Mouse (Mus musculus) embryo, embryonic 11.5 days (tissue): ENCODE measurements around the gene App.

Experiments used
- DNase-seq: peaks from one replicate; pipeline ENCODE4 v3.0.0-alpha.2; 2012; ENCODE audit warnings: low read depth, low spot score

Gene App

DNA sequence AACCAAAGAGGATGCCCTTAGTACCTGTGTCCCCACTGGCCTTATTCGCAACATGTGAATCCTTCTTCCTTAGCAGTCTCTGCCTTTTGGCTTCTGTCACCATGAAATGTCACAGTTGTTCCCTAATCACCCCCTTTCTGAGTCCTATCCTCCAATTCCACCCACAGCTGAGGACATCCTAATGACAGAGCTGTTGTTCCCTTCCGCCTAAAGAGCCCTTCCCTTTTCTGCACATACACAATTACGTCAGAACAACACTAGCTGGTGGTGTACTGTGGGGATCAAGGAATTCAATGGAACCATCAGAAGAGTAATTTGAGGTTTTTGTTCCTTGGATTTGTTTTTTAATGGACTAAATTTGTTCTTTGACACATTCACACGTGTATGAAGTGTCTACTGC lies 48.9 kb downstream of the App start:
- DNase-seq: no peak

DNA sequence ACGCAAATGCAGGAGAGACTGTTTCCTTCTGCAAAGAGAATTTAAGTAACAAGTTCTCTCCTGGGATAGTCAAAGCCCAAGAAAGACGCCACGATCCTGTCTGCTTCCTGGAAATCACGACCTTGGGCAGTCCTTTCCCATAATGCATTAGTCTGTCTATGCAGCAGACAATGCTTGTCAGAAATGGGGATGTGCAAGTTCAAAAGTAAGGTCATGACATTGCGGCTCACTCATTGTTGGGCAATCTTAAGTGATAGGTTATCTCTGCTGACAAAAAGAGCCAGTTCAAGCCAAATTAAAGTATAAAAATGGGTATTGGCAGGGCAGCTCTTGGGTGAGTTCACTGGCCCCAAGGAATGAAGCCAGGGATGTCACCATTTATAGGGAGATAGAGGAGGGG lies 51.6 kb downstream of the App start:
- DNase-seq: no peak

DNA sequence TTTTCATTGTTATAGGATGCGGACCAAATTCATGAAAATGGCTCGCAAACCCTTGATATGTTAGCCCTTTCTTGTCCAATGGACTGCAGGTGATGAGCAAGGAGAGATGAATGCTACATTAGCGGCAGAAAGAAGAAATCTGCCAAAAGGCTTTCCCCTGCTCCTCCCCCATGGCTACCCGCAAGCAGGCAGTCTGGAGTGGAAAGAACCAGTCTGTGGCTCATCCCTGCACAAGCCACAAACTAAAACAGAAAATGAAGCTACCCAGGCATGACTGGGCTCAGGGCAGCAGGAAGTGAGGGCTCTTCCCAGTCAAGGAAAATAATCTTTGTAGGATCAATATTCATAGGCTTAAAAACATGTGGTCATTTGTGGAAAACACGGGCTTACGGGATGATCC lies 54.6 kb downstream of the App start:
- DNase-seq: no peak

DNA sequence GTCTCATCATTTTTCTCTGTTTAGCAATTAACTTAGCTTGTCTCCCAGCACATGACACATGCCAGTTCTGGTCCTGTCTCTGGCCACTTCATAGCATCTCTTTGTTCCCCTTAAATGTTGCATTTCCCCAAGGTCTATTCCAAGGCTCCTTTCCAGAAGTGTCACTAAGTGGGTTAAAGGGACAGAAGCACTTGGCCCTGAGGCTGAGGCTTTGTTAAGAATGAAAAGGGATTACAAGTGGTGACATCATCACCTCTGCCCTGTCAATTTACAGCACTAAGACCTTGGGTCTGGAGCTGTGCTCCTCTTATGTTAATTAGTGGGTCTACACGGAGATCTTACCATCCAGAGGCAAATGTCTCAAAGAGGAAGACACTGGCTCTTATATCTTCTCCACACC lies 56.0 kb downstream of the App start:
- no peak for DNase-seq

DNA sequence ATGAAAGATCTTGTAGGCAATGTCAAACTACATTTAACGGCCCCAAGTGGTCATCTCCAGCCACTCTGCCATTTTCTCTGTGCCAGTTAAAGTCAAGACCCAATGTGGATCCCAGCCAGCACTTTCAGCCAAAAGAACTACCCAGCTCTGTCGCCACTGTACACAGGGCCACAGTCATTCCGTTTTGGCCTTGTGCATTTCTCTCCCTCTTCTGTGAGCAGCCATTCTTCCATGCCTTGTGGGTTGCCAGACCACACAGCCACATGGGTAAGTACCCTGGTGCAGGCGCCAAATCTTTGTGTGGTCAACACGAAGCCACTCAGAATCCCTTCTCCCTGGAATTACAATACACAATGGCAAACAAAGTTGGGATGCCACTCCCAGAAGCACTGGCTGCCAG lies 57.7 kb downstream of the App start:
- no peak for DNase-seq

DNA sequence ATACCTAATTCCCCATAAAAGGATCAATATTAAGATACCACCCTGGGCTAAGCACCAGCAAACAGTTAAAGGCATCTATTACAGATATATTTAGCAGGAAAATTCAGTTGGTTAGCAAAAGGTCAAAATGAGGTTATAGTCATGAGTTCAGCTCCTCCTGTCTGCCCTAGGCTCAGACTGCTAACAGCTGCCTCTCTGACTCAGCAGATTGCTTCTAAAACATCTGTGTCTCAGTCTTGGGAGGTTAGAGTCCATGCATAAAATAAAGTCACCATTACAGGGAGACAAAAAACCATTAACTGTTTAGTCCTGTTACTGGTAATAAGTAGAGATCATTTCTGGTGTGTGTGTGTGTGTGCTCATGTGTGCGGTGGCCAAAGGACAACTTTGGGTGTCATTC lies 58.8 kb downstream of the App start:
- DNase-seq: no peak

DNA sequence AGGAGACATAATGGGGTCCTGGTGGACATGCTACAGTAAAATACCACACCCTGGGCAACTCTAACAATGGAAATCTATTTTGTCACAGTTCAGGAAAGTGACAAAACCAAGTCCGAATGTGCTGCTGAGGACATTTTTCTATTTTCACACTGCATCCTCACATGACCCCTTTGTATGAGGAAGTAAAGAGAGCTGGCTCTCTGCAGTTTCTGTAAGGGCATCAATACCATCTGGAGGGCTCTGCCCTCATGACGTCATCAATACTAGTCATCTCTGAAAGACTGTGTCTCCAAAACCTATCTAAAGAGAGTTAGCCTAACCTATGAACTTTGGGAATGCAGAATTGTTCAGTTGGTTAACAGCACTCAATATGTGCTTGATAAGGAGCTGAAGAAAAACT lies 59.6 kb downstream of the App start:
- no peak for DNase-seq

DNA sequence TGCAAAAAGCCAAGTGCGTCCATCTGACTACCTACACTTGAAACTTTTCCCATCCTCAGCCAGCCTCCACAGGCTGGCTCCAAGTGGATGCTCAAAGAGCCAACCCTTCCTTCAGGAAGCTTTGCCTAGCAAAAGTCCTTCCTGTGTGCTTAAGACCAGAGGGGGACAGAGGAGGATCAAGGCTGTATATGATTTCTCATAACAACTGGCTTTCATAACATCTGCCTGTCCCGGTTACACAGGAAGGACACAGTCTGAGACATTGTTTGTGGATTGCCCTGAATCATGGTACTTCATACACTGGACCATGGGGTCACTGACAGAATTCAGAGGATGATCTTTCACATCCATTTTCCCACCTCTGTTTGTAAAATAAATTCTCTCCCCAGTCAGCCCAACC lies 61.3 kb downstream of the App start:
- DNase-seq: no peak

DNA sequence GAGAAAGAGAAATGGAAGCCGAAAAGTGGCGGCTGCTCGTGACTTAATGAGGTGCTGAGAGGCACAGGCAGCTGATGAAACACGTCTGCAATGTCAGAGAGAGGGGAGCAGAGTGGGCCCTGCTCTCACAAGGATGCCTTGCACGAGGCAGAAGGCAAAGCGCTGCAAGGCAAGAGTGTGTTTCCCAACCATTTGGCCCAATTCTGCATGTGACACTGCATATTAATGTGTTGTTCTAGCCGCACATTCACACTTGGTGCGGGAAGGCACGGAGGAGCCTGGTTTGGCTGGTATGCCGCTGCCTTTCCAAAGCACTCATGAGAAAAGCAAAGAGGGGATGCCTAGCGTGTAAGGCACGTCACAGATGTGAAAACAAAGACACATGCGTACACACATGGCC lies 63.1 kb downstream of the App start:
- DNase-seq: no peak

DNA sequence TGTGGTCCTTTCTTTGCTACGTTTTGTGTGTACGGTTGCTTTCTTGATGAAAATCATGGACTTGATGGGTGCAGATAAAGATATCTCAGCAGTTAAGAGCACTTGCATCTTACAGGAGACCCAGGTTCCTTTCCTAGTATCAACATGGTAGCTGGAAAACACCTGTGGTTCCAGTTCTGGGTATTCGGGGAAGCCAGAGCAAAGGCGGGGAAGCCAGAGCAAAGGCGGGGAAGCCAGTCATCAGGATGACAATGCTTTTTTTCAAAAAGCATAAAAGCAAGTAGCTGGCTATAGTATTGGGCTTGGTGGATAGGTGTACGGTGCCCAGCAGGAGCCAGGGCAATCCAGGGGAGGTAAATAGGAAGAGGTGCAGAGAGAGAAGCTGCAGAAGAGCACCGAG lies 65.1 kb downstream of the App start:
- no peak for DNase-seq

DNA sequence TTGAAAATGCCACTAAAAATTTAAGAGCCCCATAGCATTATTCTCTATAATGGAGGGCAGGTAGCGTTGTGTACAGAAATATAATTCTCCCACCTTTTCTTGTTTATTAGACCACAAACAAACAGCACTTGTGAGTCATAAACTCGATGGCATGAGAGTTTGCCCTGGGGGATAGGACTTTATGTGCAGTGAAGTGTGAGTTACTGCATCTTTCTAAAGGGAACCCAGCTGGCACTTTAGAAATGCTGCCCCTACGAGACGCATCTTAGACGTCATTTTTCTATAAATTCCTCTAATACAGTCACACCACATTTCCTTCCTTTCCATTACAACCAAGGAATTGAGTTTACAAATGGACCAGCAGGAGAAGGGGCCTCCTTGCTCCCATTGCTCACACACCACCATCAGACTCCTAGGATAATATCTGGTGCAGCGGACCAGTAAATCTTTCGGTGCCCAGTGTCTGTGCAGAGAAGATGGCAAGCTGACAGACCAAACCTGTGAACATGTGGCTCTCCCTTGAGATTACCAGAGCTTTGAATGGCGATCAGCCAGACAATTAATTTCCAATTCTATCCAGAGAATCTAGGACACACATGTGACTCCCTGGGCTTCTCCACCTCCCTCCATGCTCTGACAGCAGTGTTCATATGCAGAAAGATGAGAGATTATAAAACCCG lies 66.8 kb downstream of the App start:
- no peak for DNase-seq

DNA sequence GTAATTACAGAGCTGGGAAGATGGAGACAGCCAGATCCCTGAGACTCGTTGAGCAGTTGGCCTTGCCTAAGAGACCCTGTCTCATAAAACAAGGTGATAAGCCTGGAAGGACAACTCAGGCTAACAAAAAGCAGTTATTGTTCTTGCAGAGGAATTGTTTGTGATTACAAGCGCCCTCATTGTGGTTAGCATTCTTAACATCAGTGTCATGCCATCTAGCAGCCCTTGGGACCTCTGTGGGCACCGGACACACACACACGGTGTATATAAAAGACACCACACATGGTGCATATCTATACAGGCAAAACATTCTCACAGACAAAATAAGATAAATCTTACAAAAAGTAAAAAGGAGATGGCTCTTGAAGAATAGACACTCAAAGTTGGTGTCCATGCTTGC lies 68.0 kb downstream of the App start:
- DNase-seq: no peak

DNA sequence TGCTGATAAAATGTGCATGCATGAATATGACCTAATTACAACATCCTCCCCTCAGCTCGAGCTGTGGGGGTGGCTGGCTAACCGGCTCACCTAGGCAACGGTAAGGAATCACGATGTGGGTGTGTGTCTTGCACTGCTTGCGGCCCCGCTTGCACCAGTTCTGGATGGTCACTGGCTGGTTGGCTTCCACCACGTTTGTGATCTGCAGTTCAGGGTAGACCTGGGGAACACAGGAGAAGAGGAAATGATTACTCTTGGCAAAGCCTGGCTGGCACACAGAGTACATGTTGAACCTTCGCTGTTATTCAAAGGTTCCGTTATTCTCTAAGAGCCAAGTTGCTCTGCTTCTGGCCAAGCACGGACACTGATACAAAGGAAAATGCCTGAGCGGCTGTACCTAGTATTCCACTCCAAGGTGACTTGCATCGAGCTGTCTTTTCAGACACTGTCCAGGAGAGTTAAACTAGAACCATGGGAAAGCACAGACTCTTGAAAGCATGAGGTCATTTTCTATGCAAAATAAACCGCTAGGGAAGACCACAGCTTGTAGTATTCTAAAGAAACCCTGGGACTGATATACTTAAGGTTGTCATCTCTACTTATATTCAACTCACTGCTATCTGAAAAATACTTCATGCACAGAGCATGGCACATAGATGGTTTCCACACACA lies 70.3 kb downstream of the App start:
- no peak for DNase-seq

DNA sequence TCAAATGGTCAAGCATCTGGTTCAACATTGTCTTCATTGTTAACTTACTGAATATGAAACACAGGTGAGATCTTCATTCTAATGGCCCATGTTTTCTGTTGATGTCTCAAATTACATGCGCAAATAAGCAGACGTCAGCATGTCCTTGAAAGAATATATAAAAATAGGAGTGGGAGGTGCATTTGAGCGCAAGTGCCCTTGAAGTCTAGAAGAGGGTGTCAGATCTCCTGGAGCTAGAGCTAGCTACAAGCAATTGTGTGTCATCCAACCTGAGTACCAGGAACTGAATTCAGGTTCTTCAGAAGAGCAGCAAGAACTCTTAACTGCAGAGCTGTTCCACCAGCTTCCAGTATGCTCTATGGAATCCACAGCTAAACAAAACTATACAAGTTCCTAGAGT lies 72.0 kb downstream of the App start:
- DNase-seq: no peak

DNA sequence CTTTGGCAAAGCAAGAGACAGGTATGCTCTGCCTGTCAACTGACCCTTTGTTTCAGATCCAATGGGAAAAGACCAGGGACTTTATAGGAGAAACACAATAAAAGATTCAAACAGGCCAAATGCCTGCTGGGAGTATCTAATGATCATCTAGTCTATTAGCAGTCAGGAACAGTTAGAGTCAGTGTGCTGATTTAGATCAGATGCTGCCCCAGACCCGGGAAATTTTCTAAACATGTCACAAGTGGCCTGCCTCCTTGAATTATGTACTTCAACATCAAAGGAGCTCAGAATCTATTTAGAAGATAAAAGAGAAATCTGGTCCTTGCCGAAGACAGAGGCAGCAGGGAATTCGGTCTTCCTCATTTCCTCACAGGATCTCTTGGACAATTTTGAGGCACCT lies 72.8 kb downstream of the App start:
- no peak for DNase-seq

DNA sequence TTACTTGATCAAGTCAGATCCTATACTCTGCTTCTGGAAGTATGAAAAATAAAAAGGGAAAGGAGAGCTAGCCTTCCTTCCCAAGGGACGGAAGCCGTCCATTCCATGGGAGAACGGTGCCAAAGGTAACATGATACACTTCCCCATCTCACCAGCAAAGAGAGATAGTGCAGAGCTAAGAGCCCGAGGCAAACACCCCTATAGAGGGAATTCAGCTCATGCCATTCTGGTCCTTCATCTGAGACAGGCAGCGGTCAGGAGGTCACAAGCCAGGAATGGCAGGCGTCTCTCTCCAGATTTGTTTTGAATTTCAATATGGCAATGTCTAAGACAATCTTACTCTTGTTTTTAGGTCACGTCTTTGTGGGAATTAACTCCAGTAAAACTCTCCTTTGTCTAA lies 74.1 kb downstream of the App start:
- DNase-seq: no peak

DNA sequence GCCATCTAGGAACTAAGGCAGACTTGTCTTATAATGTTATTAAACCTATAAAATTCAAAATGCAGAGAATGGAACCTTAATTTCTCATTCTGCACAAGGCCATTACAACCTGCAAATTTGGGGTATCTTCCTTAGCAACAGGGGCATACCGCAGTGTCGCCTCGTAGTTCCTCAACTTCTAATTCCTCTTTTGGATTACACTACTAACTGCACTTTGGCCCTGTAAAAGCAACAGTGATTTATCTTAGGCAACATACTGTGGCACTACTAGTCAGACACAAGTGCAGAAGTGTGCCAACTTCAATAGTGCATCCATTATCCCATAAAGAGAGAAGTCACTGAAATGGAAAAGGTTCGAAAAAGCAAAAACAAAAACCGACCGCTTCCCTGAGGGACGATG lies 74.5 kb downstream of the App start:
- DNase-seq: no peak

DNA sequence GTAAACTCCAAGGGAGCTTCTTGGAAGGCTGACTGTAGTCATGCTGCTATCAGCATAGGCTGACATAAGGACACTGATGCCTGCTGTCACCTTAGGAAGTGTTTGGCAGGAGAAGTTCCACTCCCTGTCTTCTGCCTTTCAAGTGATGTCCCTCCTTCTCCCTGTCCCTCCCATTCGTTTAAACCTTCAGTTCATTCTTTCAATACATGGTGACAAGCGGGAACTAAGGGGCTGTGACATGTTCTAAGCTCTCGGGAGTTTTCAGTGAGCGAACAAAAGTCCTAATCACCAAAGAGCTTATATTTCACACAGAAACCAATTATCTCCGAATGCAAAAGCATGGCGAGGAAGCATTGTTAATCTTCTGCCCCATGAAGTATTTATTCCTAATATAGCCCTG lies 77.2 kb downstream of the App start:
- no peak for DNase-seq

DNA sequence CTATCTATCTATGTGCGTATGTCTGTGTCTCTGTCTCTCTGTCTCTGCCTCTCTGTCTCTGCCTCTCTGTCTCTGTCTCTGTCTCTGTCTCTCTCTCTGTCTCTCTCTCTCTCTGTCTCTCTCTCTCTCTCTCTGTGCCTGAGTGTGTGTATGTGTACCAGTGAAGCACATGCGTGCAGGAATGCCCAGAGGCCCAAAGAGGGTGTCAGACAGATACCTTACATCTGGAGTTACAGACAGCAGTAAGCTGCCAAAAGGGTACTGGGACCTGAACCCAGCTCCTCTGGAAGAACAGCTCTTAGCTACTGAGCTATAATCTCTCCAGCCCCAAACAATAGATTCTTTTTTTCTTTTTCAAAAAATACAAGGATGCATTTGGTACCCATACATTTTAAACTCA lies 77.6 kb downstream of the App start:
- no peak for DNase-seq

DNA sequence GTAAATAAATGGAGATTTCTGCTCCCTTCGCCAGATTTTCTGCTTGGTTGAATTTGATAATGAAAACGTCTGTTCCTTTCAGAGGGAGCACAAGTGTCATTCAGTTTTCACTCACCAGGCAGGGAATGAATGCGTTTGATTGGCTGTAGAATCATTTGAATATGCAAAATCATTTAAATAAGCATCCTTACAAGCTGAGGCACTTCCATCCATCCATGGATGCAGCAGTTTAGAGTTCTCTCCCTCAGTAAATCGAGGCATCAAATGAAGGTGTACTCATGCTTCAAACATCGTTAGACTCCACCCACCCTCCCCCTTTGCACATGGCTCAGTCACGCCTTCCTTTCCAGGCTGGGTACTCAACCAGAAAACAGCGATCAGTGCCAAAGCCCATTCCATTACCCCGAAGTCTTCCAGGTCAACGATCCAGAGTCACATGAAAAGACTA lies 80.9 kb downstream of the App start:
- DNase-seq: no peak

DNA sequence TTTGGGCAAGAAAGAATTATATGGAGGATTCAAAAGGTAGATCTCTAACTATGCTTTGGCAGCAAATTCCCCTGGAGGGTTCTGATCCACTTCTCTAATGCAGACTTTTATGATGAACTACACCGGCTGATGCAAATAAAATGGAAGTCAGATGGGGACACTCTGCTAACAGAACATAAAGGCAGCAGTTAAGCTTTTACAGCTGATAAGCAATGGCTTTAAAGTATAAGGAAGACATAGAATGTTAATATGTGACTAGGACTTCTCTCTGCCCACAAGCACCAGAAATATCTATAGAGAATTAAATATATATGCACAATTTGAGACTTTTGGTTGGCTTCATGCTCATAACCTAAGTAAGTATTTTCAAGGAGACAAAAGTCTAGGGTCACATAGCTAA lies 81.4 kb downstream of the App start:
- no peak for DNase-seq

DNA sequence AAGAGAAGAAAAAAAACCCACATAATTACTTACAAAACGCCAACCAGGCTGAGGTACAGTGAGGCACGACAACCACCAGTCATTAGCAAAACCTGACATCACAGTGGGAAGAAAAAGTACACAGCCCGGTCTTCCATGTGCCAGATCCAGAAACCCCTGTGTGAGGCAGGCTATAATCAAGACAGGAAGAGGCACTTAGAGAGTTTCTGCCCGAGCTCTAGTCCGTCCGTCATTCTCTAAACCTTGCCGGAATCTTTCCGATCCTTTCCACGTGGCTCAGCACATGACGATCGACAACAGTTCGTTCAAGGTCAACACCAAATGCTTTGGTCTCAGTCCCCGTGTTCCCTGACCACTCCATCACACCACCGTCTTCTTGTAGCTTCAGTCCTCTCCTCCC lies 82.6 kb downstream of the App start:
- DNase-seq: no peak

DNA sequence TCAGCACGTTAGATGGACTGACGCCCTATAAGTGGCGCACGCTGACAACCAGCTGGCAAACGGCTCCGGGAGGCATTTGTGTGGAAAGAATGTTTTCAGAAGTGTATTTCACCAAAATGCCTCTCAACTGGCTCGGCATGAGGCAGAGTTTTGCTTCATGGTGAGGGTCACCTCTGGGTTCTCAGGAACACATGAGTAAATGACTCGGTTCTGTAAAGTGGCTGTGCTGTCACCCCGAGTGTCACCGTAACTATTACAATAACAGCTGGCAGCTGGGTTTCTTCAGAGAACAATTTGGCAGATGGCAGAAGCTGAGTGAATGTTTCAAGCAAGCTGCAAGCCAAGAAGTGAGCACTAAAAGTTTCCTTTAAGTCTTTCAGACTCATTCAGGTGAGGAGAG lies 85.4 kb downstream of the App start:
- no peak for DNase-seq

DNA sequence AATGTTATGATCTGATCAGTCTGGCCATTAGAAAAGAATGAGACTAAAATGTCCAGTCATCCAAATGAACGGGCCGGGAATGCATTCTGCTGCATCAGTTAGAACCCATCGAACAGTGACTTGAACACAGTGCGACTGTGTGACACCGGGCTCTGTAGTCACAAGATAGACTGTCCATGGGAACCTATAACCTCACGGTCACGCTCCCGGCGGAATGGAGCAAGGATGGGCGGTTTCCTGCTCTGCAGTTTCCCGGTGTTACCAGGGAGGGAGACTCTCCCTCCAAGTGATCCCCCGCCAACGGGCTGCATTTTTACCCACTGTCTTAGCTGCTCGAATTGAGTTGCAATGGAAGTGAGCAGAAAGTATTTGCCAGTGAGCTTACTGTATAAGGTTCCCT lies 87.3 kb downstream of the App start:
- DNase-seq: no peak
